Mouse (Mus musculus): Measurements from ENCODE around the gene Ubac2. TPM values are rescaled to one million over a fixed set of nuclear protein-coding genes. Genes with fewer than 3 reads are reported as not detected.
"Not testable (repeated sequence)": the region's sequence is repeated elsewhere in the genome, so short reads cannot be mapped to it uniquely, and the experiment has no call there.

The Ubac2 gene
- polyA plus RNA-seq, 1 experiment = 49.0 TPM

DNA sequence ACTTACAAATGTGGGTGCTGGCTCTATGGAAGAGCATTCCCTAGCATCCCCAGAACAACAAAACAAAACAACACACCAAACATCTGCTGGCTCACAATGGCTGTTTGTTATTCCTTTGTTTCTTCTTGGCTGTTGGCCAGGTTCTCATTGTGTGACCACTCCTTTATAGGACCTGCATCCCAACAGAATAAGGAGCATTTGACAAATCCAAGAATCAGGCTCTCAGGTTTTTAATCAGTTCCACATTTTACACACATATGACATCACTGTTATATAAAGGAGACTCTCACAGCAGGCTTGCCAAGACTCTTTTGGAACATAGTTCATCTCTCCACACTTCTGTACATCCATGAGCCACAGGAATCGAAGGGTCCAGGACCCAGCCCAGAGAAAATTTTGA is 9.3 kb upstream of the Ubac2 start:
- no peak overlapping the region for H3K4me3 ChIP-seq (ENCODE audit: insufficient read depth, low read length)
- TF ChIP-seq POLR2A (IDR thresholded peaks at IDR 0.05; ENCODE audit: borderline replicate concordance, low read depth, low read length) = no peak
- H3K4me1 ChIP-seq (ENCODE audit: control insufficient read depth, insufficient read depth, low read length) = peaks cover 18% of the 10 kb centered on the region
- no peak overlapping the region for H3K27ac ChIP-seq (ENCODE audit: insufficient read depth, low read depth, low read length)

DNA sequence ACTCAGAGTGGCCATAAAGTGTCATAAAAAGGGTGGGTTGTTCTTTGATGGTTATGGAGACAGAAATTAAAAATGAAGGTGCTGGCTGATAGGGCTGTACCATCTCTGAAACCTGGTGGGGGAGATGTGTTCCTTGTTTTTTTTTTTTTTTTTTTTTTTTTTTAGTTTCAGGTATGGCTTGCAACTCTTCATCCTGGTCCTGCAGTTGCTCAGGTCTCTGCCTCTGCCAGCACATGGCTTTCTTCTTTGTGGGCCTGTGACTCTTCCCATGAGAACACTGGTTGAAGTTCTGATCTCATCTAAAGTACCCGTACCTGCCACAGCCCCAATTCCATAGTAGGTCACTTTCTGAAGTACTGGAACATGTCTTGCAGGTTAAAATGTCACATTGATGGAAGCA is 5.7 kb upstream of the Ubac2 start:
- TF ChIP-seq POLR2A (IDR thresholded peaks at IDR 0.05; ENCODE audit: borderline replicate concordance, low read depth, low read length) (no peak), CTCF (IDR thresholded peaks at IDR 0.05; ENCODE audit: low read depth, low read length) (no peak)
- H3K27ac ChIP-seq (ENCODE audit: insufficient read depth, low read depth, low read length) = peak overlapping the region; percentile 65
- no peak overlapping the region for H3K4me3 ChIP-seq (ENCODE audit: insufficient read depth, low read length)
- H3K4me1 ChIP-seq (ENCODE audit: control insufficient read depth, insufficient read depth, low read length) = peaks cover 27% of the 10 kb centered on the region

GRCm38 (mm10) chr14:121873172-121873571 is 5.2 kb upstream of the Ubac2 start:
- Histone ChIP-seq H3K4me3 (ENCODE audit: insufficient read depth, low read length) (no peak overlapping the region), H3K4me1 (ENCODE audit: control insufficient read depth, insufficient read depth, low read length) (peaks cover 27% of the 10 kb centered on the region), H3K27ac (ENCODE audit: insufficient read depth, low read depth, low read length) (peak overlapping the region; percentile 65)
- no peak for TF ChIP-seq CTCF (IDR thresholded peaks at IDR 0.05; ENCODE audit: low read depth, low read length)
- TF ChIP-seq POLR2A (IDR thresholded peaks at IDR 0.05; ENCODE audit: borderline replicate concordance, low read depth, low read length) = no peak

GRCm38 (mm10) chr14:121873646-121874045 is 4.8 kb upstream of the Ubac2 start:
- Histone ChIP-seq H3K4me1 (ENCODE audit: control insufficient read depth, insufficient read depth, low read length) (peaks cover 27% of the 10 kb centered on the region), H3K4me3 (ENCODE audit: insufficient read depth, low read length) (no peak overlapping the region), H3K27ac (ENCODE audit: insufficient read depth, low read depth, low read length) (no peak overlapping the region)
- TF ChIP-seq POLR2A (IDR thresholded peaks at IDR 0.05; ENCODE audit: borderline replicate concordance, low read depth, low read length) = no peak
- TF ChIP-seq CTCF (IDR thresholded peaks at IDR 0.05; ENCODE audit: low read depth, low read length) = no peak

DNA sequence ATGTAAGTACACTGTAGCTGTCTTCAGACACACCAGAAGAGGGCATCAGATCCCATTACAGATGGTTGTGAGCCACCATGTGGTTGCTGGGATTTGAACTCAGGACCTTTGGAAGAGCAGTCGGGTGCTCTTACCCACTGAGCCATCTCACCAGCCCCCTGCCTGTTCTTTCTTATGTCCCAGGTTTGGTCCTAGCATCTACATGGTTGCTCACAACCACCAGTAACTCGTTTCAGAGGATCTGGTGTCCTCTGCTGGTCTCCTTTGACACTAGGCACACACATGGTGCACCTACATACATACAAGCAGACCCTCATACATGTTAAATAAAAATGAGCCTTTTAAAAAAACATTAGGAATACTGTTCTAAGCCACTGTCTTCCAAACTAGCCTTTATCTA is 2.2 kb upstream of the Ubac2 start:
- not testable (repeated sequence) for H3K27ac ChIP-seq (ENCODE audit: insufficient read depth, low read depth, low read length); H3K4me3 ChIP-seq (ENCODE audit: insufficient read depth, low read length)
- peaks cover 27% of the 10 kb centered on the region for H3K4me1 ChIP-seq (ENCODE audit: control insufficient read depth, insufficient read depth, low read length)

DNA sequence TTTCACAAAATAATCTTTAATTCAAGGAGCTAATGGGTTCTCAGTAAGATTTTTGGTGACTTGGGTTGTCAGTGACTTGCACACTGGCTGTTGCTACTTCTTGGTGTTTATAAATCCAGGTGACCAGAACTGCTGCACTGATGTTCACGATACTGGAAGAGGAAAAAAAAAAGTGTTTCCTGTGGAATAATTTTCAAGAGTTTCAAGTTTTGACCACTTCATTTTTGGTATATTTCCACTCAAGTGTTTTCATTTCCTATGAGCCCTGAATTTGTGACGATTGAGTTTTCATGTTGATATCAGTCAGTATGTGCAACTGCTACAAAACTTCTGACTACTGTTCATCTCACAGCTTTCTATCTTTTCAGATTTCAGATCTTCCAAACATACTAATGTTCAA is 1.6 kb upstream of the Ubac2 start:
- H3K27ac ChIP-seq (ENCODE audit: insufficient read depth, low read depth, low read length) = no peak overlapping the region
- no peak for TF ChIP-seq CTCF (IDR thresholded peaks at IDR 0.05; ENCODE audit: low read depth, low read length)
- TF ChIP-seq POLR2A (IDR thresholded peaks at IDR 0.05; ENCODE audit: borderline replicate concordance, low read depth, low read length) = no peak
- peaks cover 29% of the 10 kb centered on the region for H3K4me1 ChIP-seq (ENCODE audit: control insufficient read depth, insufficient read depth, low read length)
- no peak overlapping the region for H3K4me3 ChIP-seq (ENCODE audit: insufficient read depth, low read length)

GRCm38 (mm10) chr14:121877640-121878039 is 780 bp upstream of the Ubac2 start:
- TF ChIP-seq POLR2A (IDR thresholded peaks at IDR 0.05; ENCODE audit: borderline replicate concordance, low read depth, low read length) = no peak
- no peak for TF ChIP-seq CTCF (IDR thresholded peaks at IDR 0.05; ENCODE audit: low read depth, low read length)

GRCm38 (mm10) chr14:121878859-121879206 is 413 bp downstream of the Ubac2 start:
- TF ChIP-seq CTCF (IDR thresholded peaks at IDR 0.05; ENCODE audit: low read depth, low read length) = no peak
- TF ChIP-seq POLR2A (IDR thresholded peaks at IDR 0.05; ENCODE audit: borderline replicate concordance, low read depth, low read length) = no peak
- Histone ChIP-seq H3K4me3 (ENCODE audit: insufficient read depth, low read length) (peak overlapping the region; percentile 98), H3K27ac (ENCODE audit: insufficient read depth, low read depth, low read length) (peak overlapping the region; percentile 25; the same call in 1 of the 2 replicates), H3K4me1 (ENCODE audit: control insufficient read depth, insufficient read depth, low read length) (peaks cover 31% of the 10 kb centered on the region)

More at GRCm38 (mm10) chr14:121877640-121878039, 780 bp upstream of the Ubac2 start:
- Histone ChIP-seq H3K27ac (ENCODE audit: insufficient read depth, low read depth, low read length) (peak overlapping the region; percentile 70), H3K4me1 (ENCODE audit: control insufficient read depth, insufficient read depth, low read length) (peaks cover 35% of the 10 kb centered on the region), H3K4me3 (ENCODE audit: insufficient read depth, low read length) (peak overlapping the region; percentile 52)

DNA sequence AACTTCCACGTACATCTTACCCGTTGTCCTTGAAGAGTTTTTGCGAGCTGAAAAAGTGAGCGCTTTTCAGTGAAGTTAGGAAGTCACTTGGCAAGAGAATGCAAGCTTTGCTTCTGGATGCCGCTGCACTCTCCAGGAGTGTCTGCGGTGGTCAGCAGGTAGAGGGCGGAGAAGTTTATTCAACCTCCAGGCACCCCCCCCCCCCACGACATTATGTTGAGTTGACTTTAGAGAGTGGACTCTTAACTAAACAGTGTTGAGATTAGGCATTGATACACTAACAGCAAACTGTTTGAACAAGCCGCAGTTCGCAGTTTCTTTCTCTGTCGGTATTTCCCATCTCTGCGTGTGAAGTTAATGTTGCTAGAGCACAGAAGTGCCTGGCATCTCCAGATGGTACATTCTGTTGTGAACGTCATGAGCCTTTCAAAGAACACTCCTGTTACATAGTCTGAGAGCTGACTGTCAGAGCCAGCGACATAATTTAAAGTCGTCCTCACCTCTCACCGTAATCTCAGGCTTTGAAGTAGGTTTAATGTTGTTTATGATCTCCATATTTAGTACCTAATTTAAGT is 933 bp downstream of the Ubac2 start:
- H3K27ac ChIP-seq (ENCODE audit: insufficient read depth, low read depth, low read length) = no peak overlapping the region
- H3K4me1 ChIP-seq (ENCODE audit: control insufficient read depth, insufficient read depth, low read length) = peaks cover 33% of the 10 kb centered on the region
- TF ChIP-seq CTCF (IDR thresholded peaks at IDR 0.05; ENCODE audit: low read depth, low read length) = no peak
- no peak for TF ChIP-seq POLR2A (IDR thresholded peaks at IDR 0.05; ENCODE audit: borderline replicate concordance, low read depth, low read length)
- H3K4me3 ChIP-seq (ENCODE audit: insufficient read depth, low read length) = peak overlapping the region; percentile 98

DNA sequence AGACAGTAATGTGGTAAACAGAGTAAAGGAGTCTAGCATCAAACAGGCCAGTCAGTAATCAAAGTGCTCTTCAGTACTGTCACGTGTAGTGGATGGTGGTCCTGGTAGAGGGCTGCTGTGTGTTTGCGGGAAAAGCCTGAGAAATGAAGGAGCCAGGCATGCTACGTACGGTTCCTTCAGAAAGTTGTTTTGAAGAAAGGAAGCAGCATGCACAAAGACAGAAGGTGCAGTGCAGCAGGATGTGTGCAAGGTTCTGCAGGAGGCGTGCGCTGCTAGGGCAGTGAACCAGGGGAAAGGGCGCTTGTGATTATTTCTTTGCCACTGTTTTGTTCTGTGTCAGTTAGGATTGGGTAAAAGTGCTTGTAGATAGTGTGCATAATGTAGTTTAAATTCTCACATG is 2.8 kb downstream of the Ubac2 start:
- H3K4me3 ChIP-seq (ENCODE audit: insufficient read depth, low read length) = no peak overlapping the region
- TF ChIP-seq POLR2A (IDR thresholded peaks at IDR 0.05; ENCODE audit: borderline replicate concordance, low read depth, low read length) (no peak), CTCF (IDR thresholded peaks at IDR 0.05; ENCODE audit: low read depth, low read length) (no peak)
- H3K27ac ChIP-seq (ENCODE audit: insufficient read depth, low read depth, low read length) = no peak overlapping the region
- H3K4me1 ChIP-seq (ENCODE audit: control insufficient read depth, insufficient read depth, low read length) = peaks cover 35% of the 10 kb centered on the region
